Mouse (Mus musculus): Measurements from ENCODE around the gene C530025M09Rik. TPM values are rescaled to one million over a fixed set of nuclear protein-coding genes. Genes with fewer than 3 reads are reported as not detected.

C530025M09Rik gene
- polyA plus RNA-seq (2012; ENCODE audit: low replicate concordance): not detected in 2 replicates

DNA sequence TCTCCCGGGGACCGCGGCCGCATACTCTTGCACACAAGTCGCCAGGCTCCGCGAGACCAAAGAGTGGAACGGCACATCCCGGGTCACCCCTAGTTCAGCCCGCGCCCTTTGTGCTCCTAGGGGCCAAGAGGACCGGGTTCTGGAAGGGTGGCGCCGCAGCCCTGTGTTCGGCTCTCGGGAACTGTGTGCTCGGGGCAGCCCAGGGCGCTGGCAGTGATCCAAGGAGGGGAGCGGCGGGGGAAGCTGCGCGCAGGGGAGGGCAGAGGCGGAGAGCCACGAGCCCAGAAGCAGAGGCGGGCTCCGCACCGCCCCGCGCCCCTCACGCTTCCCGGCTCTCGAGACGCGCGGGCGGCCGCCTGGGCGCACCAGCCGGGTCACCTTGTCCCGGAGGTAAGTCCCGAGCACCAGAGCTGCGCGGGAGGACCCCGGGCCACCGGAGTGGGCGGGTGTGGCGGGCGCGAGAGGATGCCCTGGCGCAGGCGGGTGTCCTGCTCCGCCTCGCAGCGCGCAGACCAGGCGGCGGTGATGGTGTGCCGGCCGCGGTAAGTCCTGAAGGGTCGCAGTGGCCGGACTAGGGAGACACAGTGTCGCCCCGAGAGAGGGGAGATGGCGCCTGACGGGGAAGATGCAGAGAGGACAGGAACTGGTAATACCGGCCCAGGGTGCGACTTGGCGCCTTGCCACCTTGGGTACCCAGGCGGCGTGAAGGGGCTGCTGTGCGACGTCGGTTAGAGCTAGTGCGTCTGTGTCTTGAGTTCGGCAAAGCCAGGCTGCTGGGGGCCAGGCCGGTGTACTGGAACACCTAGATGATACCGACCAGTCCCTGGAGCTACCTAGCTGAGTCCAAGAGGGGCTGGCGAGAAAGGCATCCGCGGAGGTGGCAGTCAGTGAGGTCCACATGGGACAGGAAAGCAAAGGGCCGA, at the start of gene C530025M09Rik:
Gene C530025M09Rik (minus strand): TSS at position 678 of the 923 bp plus-strand sequence.

DNA sequence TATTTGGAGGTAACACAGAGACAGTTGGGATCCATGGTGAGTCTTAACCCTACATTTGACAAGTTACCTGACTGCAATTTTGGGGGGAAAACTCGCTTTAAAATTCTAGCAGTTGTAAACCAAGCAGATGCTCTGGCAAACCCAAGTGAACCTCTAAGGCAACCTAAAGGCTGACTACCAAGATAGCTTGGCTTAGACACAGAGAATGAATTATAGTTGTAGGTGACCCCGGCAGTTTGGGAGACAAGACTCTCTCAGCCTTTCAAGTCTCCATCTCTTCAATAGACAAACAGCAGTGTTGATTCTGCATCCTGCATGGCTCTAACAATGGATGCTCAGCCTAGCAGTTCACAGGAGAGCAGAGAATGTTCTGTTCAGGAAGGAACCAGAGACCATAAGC, 2.1 kb downstream of the C530025M09Rik start, which contains the start of gene Syndig1:
Gene Syndig1 (plus strand): TSS at position 301 of the 400 bp plus-strand sequence.

Other genes starting within 250 kb of the C530025M09Rik start
- gene Syndig1, start 2.0 kb downstream of the C530025M09Rik start, polyA plus RNA-seq (2012; ENCODE audit: low replicate concordance): not detected in 2 replicates

Measured in leukemia stem cell, adult 10-12 weeks (primary cell).